Mouse (Mus musculus): ENCODE data around the gene Fibp. TPM values are rescaled to one million over a fixed set of nuclear protein-coding genes. Genes with fewer than 3 reads are reported as not detected.
A peak's percentile ranks its signal among the peaks of the same experiment; 100 is the strongest.

Gene Fibp
- polyA plus RNA-seq, 2 experiments: 113 to 139 TPM

DNA sequence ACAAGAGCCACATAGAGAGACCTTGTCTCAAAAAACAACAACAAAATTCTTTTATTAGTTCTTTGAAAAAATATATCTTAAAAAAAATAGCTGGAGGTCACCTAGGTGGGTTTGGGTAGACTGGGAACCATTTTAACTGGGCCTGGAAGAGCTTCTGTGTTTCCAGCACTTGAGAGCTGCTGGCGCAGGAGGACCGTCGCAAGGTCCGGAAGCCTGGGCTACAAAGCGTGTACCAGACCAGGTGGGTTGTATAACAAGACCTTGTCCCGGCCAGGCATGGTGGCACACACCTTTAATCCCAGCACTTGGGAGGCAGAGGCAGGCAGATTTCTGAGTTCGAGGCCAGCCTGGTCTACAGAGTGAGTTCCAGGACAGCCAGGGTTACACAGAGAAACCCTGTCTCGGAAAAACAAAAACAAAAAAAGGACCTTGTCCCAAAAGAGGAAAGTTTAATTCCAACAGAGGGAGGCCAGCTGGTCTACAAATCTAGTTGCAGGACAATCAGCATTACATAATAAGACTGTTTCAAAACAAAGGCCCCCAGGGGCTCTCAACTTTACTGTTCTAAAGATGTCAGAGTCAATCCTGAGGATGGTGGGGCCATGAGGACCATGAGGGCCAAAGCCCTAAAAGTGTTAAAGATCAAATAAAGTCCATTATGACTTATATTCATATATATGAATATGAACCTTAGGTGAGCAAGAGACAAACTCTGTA, 41.5 kb upstream of the Fibp start:
- Histone ChIP-seq H3K27ac (replicated peaks; ENCODE audit: low read depth, low read length) (no peak overlapping the region), H3K27me3 (ENCODE audit: control insufficient read depth, insufficient read depth, low read length) (no peaks in the 10 kb centered on the region), H3K4me2 (replicated peaks; ENCODE audit: low read depth, low read length, severe bottlenecking) (no peak overlapping the region), H3K9ac (ENCODE audit: low read depth, low read length, severe bottlenecking) (no peak overlapping the region), H3K4me3 (replicated peaks; ENCODE audit: low read length) (no peak overlapping the region), H3K4me1 (ENCODE audit: control insufficient read depth, insufficient read depth, low read length) (peaks cover 9% of the 10 kb centered on the region), H3K9me3 (ENCODE audit: control insufficient read depth, low read length) (no peaks in the 10 kb centered on the region), H3K36me3 (ENCODE audit: control insufficient read depth, insufficient read depth, low read length) (peaks cover 41% of the 10 kb centered on the region)
- 98% methylated on average over 8 of the region's 8 CpGs for WGBS
- TF ChIP-seq POLR2A (IDR thresholded peaks at IDR 0.05; ENCODE audit: borderline replicate concordance, extremely low read depth, insufficient read depth, insufficient read length): no peak
- ATAC-seq (ENCODE audit: low FRiP score, low read depth) (no peak), DNase-seq (ENCODE audit: low spot score) (no peak)

DNA sequence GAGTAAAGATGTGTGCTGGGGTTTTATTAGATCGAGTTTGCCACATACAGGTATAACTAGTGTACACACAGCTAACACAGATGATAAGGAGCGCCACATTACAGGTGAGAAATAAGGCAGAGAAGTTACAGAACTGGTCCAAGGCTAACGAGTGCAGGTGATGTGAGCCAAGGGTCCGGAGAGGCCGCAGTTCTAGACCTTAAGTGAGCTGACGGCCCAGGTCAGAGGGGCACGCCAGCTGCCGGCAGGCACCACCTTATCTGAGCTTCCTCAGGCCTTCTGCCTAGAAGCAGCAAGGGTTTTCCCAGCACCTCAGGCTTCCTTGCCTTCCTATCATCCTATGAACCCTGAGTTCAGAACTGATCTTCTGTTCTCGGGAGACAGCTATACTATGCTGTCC, 40.8 kb upstream of the Fibp start:
- no peaks in the 10 kb centered on the region for H3K27me3 ChIP-seq (ENCODE audit: control insufficient read depth, insufficient read depth, low read length)
- H3K36me3 ChIP-seq (ENCODE audit: control insufficient read depth, insufficient read depth, low read length): peaks cover 41% of the 10 kb centered on the region
- H3K27ac ChIP-seq (replicated peaks; ENCODE audit: low read depth, low read length): no peak overlapping the region
- WGBS: 90% methylated on average over 9 of the region's 9 CpGs
- ATAC-seq (ENCODE audit: low FRiP score, low read depth): no peak
- H3K9ac ChIP-seq (ENCODE audit: low read depth, low read length, severe bottlenecking): no peak overlapping the region
- H3K4me1 ChIP-seq (ENCODE audit: control insufficient read depth, insufficient read depth, low read length): peaks cover 10% of the 10 kb centered on the region
- H3K9me3 ChIP-seq (ENCODE audit: control insufficient read depth, low read length): no peaks in the 10 kb centered on the region
- TF ChIP-seq POLR2A (IDR thresholded peaks at IDR 0.05; ENCODE audit: borderline replicate concordance, extremely low read depth, insufficient read depth, insufficient read length): no peak
- no peak overlapping the region for H3K4me2 ChIP-seq (replicated peaks; ENCODE audit: low read depth, low read length, severe bottlenecking)
- no peak overlapping the region for H3K4me3 ChIP-seq (replicated peaks; ENCODE audit: low read length)
- DNase-seq (ENCODE audit: low spot score): no peak

DNA sequence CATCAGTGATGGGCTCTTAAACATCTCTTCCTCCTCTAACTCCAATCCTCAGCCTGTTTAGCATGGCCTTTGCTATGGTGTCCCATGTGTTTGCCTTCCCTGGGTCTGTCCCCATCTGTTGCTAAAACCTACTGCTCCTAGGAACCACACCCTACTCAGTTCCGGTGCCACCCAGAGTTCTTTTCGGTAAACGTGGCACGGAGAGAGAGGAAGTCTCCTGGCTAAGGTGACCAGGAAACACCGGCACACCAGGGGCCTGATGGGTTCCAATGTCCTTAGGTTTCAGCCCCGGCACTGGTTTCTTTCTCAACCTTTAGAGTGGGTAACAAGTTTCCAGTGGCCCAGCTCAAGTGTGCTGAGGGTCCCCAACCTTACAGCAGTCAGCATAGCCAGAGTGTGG, 39.8 kb upstream of the Fibp start:
- Histone ChIP-seq H3K27ac (replicated peaks; ENCODE audit: low read depth, low read length) (no peak overlapping the region), H3K4me1 (ENCODE audit: control insufficient read depth, insufficient read depth, low read length) (peaks cover 10% of the 10 kb centered on the region), H3K9ac (ENCODE audit: low read depth, low read length, severe bottlenecking) (no peak overlapping the region), H3K4me2 (replicated peaks; ENCODE audit: low read depth, low read length, severe bottlenecking) (no peak overlapping the region), H3K27me3 (ENCODE audit: control insufficient read depth, insufficient read depth, low read length) (no peaks in the 10 kb centered on the region), H3K4me3 (replicated peaks; ENCODE audit: low read length) (no peak overlapping the region), H3K36me3 (ENCODE audit: control insufficient read depth, insufficient read depth, low read length) (peaks cover 41% of the 10 kb centered on the region), H3K9me3 (ENCODE audit: control insufficient read depth, low read length) (no peaks in the 10 kb centered on the region)
- DNase-seq (ENCODE audit: low spot score) (no peak), ATAC-seq (ENCODE audit: low FRiP score, low read depth) (no peak)
- TF ChIP-seq POLR2A (IDR thresholded peaks at IDR 0.05; ENCODE audit: borderline replicate concordance, extremely low read depth, insufficient read depth, insufficient read length): no peak
- 97% methylated on average over 6 of the region's 6 CpGs for WGBS

DNA sequence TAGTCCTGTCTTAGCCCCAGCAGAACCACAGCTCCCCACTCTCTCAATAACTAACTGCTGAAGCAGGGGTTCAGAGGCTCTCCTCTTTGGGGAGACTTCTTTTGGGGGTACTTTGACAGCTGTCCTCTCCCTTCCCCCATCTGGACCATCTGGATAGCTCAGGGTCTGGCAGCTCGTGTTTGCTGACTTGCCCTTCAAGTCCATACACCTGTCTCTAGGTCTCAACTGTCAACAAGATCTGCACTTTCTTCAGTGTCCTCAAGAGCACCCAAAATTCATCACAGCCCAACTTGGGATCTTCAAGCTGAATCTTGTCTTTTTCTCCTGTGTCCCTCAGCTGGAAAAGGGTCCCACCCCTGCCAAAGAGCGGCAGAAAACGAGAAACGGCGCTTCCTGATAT, 38.6 kb upstream of the Fibp start:
- Histone ChIP-seq H3K27me3 (ENCODE audit: control insufficient read depth, insufficient read depth, low read length) (no peaks in the 10 kb centered on the region), H3K9me3 (ENCODE audit: control insufficient read depth, low read length) (no peaks in the 10 kb centered on the region), H3K4me2 (replicated peaks; ENCODE audit: low read depth, low read length, severe bottlenecking) (no peak overlapping the region), H3K27ac (replicated peaks; ENCODE audit: low read depth, low read length) (no peak overlapping the region), H3K4me1 (ENCODE audit: control insufficient read depth, insufficient read depth, low read length) (peaks cover 19% of the 10 kb centered on the region), H3K4me3 (replicated peaks; ENCODE audit: low read length) (no peak overlapping the region), H3K36me3 (ENCODE audit: control insufficient read depth, insufficient read depth, low read length) (peaks cover 52% of the 10 kb centered on the region), H3K9ac (ENCODE audit: low read depth, low read length, severe bottlenecking) (no peak overlapping the region)
- ATAC-seq (ENCODE audit: low FRiP score, low read depth): no peak
- DNase-seq (ENCODE audit: low spot score): no peak
- no peak for TF ChIP-seq POLR2A (IDR thresholded peaks at IDR 0.05; ENCODE audit: borderline replicate concordance, extremely low read depth, insufficient read depth, insufficient read length)
- WGBS: 90% methylated on average over 5 of the region's 5 CpGs

DNA sequence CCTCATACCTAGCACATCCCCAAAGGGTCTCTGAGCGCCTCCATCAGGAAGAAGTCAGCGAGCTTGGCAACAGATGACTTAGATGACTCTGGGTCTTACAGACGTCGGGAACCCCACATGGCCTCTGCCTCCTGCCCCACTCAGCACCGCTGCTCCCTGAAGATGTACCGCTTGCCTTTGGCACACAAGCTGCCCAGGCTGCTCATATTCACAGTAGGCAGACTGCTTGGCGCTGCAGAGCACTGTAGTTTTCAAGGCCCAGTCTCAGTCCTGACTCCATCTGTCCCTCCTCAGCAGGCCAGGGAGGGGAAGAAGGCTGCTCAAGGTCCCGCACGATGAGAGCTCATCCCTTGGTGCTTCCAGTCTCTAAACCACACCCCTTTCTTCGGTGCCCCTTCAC, 38.1 kb upstream of the Fibp start:
- Histone ChIP-seq H3K4me1 (ENCODE audit: control insufficient read depth, insufficient read depth, low read length) (peaks cover 19% of the 10 kb centered on the region), H3K27me3 (ENCODE audit: control insufficient read depth, insufficient read depth, low read length) (no peaks in the 10 kb centered on the region), H3K4me3 (replicated peaks; ENCODE audit: low read length) (no peak overlapping the region), H3K27ac (replicated peaks; ENCODE audit: low read depth, low read length) (no peak overlapping the region), H3K9me3 (ENCODE audit: control insufficient read depth, low read length) (no peaks in the 10 kb centered on the region), H3K36me3 (ENCODE audit: control insufficient read depth, insufficient read depth, low read length) (peaks cover 57% of the 10 kb centered on the region), H3K9ac (ENCODE audit: low read depth, low read length, severe bottlenecking) (no peak overlapping the region), H3K4me2 (replicated peaks; ENCODE audit: low read depth, low read length, severe bottlenecking) (0 out of 2 replicates have a peak overlapping the region, but pooled peaks have one; percentile 13)
- ATAC-seq (ENCODE audit: low FRiP score, low read depth) (no peak), DNase-seq (ENCODE audit: low spot score) (no peak)
- 89% methylated on average over 10 of the region's 10 CpGs for WGBS
- TF ChIP-seq POLR2A (IDR thresholded peaks at IDR 0.05; ENCODE audit: borderline replicate concordance, extremely low read depth, insufficient read depth, insufficient read length): no peak
